Mouse (Mus musculus) urinary bladder, adult 18-20 months (tissue): ENCODE data around the gene Ngly1.
A peak's percentile ranks its signal among the peaks of the same experiment; 100 is the strongest.

Source experiments
- DNase-seq, 2 experiments: peaks; one replicate each; pipeline ENCODE4 v3.0.0; 2022; ENCODE audit warnings: low spot score in 2 of 2, mixed read lengths in 2 of 2

The Ngly1 gene

DNA sequence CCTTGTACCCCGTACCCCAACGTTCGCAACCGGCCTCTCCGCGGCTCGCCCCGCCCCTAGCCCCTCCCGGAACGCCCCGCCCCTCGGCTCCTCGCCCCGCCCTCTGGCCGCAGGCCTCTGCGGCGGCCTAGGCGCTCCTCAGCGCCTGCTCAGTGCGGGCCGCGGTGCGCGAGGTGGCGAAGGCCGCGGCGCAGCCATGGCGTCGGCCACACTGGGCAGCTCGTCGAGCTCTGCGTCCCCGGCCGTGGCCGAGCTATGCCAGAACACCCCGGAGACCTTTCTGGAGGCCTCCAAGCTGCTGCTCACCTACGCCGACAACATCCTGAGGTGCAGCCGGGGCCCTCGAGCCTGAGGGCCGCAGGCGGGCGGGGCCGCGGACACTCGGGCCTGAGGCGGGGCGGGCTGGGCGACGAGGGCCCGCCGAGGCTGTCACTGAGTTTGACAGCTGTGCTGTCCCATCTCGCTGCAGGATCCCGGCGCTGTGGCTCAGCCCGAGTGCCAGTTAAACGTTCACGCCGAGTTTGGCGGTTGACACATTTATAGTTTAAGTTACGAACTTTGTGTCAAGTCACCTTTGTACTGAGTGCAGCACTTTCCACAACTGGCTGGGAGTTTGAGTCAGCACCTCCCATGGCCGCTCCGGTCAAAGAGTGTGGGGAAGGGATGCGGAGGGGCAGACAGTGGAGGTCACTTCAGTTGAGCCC is at the start of gene Ngly1, which contains the start of gene Oxsm:
Ngly1 (plus strand) TSS at position 110 of the 704 bp plus-strand sequence.
Oxsm (minus strand) TSS at position 638 of the 704 bp plus-strand sequence.
- DNase-seq = peak; percentile 74 to 87

GRCm38 (mm10) chr14:16200220-16200912 is 48.7 kb upstream of the Ngly1 start:
- DNase-seq = no peak

DNA sequence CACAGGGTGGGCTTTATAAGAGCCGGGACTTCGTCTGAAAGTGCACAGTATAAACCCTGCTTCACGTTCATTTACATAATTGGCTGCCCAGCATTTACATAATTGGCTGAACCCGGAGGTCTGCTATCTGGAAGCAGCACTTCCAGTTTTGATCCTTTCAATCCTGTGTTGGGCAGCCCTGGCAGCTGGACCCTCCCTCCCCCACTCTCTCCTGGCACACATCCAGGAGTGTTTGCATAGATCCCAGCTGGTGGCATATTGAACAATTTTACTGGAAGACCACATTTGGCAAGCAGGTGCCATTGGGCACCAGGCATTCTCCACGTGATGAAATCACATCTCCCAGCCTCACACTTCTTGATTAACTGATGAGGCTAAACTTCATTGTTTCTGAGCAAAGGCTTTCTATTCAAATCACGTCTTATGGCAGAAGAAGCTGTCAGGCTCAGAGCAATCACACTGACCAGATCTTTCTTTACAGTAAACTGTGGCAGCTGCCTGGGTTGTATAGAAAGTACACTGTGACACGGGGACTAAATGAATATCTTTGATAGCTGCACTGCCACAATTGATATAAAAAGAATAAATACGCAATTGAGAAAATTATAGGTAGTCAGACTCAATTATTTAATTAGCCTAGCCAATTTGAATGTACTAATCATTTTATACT is 48.0 kb upstream of the Ngly1 start:
- DNase-seq = no peak

DNA sequence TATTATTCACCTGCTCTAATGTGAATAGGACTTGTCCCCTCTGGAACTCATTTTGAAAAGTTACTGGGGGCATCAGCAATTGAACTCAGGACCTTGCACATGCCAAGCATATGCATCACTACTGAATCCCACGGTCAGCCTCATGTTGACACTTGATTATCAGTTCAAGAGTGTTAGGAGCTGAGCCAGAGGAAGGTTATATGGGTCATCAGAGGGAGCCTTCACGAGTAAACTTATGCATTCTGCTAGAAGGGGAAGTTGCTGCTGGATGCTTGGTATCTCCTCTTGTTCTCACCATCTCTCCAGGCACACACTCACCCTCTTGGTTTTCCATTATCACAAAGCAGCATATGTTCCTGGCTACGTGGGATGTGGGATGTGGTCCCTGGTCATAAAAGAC is 47.4 kb upstream of the Ngly1 start:
- DNase-seq = no peak

DNA sequence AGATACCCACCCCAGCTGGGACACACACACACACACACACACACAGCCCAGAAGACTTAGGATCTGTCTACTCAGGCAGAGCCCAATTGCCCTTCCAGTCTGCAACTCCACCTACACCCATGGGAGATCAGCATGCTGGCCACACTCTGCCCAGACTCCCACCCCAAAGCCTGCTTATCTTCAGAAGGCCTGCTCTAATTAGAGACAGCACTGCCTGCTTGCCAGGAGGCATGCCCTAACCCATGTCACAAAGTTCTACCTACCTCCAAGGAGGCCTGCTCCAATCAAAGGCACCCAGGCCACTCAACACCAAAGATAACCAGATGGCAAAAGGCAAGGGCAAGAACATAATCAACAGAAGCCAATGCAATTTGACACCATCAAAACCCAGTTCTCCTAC is 41.4 kb upstream of the Ngly1 start:
- no peak for DNase-seq

DNA sequence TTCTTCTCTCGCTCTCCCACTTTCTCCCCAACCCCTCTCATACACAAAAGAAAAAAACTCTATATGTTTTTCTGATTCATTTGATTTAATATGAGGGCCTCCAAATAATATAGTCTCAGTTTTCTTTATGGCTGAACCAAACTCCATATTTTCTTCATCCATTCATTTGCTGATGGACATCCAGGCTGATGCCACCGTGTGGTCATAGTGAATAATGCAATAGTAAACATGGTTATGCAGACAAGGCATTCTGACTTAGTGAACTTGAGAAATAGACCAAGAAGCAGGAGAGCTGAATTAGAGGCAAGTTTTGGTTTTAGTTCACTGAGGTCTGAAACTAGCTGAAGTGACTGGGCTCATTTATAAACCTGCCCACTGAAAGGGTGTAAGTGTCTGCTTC is 30.1 kb upstream of the Ngly1 start:
- DNase-seq = no peak

GRCm38 (mm10) chr14:16229395-16229794 is 19.7 kb upstream of the Ngly1 start:
- DNase-seq = no peak

DNA sequence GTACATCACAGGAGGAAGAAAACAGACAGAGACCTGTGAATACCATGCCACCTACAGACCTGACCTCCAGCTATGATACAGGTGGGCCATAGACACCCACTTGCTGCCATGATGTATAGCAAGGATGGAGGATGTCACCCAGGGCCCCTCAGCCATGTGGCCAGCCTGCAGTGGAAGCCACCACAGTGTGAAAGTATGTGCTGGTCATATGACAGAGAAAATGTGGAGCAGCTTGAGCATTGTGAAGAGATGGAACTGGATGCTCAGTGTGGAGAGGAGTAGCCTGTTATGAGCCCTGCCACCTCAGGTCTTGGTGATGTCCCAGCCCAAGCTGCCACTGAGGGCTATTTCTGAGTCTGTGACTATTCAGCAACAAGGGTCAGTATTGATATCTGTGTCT is 18.5 kb upstream of the Ngly1 start:
- no peak for DNase-seq

GRCm38 (mm10) chr14:16233515-16233914 is 15.6 kb upstream of the Ngly1 start:
- DNase-seq = no peak

DNA sequence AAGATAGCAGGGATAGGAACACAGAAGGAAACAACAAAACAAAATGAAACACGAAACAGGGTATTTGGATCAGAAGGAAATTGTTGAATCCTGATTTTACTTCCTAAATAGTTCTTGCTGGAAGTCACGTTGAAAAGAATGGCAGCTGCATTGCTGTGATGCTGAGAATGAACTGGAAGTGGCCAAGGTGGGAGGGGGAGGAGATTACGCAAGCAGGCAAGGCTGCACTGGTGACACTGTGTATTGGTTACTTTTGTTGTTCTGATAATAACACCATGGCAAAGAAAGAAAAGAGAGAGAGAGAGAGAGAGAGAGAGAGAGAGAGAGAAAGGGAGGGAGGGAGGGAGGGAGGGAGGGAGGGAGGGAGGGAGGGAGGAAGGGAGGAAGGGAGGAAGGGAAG is 12.6 kb upstream of the Ngly1 start:
- DNase-seq = no peak

DNA sequence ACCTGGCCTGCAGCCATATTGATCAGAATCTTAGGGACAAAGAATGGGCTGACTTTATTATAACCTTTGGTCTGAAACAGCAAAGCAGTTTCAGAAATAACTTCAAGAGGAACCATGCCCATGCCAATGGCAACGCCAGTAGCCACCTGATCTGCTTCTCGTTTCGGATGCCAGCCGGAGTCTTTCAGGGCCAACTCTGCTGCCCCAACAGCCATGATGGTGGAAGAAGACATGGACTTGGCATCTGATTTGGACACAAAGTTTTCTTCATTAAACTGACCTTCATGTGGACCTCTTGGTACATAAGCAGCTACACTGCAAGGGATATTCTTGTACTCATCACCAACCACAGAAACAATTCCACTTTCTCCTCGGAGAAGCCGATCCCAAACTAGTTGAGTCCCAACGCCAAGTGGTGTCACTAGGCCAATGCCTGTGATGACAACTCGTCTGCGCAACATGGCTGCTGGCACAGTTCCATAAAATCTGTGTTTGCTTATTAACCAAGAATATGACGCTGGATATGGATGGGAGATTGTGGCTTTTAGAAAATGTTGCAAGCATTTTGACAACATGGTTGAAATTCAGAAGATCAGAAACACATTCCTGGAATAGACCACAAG is 6.8 kb upstream of the Ngly1 start:
- DNase-seq = no peak

- DNase-seq = peak; percentile 86 to 88
Observed at GRCm38 (mm10) chr14:16242947-16243602, 6.0 kb upstream of the Ngly1 start.

DNA sequence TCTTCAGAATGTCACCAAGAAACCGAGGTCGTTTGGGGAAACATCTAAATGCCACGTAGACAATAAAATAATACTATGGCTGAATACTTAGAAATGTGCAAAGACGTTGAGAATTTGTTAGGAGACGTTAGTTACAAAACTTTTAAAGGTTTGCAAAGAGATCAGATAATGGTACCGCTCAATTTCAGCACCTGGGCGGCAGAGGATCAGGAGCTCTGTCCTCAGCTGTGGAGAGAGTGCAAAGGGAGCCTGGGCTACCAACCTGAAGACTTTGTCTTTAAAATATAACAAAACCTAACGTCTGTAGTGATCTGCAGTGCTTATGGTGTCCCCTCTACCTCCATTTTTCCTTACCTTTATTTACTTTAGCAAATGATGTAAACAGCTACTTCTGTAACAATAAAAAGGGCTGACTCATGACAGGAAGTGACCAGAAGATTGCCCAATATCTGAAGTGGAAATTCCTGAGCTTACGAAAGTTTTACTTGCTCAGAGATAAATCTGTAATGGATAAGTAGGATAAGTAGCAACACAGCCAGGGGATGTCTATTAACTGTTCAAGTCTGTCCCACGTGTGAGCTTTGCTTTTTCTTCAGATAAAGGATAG is 5.4 kb upstream of the Ngly1 start:
- peak; percentile 21 to 48 for DNase-seq

DNA sequence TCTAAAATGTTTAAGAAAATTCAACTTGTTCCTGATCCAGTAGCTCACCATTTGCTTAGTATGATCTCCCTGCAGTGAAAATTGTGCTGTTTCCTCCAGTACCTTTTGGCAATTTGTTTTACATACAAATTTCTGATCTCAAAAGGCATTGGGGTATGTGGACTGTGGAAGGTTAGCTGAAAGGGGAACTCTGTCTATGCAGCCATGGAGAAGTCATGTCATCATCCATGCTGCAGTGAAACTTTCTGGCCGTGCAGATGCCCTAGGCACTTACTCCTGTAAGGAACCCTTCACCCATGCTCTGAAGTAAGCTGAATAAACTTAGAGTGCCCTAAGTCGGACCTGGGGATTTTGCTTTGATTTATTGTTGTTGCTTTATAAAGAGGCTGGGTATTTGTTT is 4.7 kb upstream of the Ngly1 start:
- no peak for DNase-seq

- no peak for DNase-seq
Observed at GRCm38 (mm10) chr14:16245127-16245526, 4.0 kb upstream of the Ngly1 start.

- DNase-seq = no peak
Observed at GRCm38 (mm10) chr14:16246340-16246912, 2.7 kb upstream of the Ngly1 start.

DNA sequence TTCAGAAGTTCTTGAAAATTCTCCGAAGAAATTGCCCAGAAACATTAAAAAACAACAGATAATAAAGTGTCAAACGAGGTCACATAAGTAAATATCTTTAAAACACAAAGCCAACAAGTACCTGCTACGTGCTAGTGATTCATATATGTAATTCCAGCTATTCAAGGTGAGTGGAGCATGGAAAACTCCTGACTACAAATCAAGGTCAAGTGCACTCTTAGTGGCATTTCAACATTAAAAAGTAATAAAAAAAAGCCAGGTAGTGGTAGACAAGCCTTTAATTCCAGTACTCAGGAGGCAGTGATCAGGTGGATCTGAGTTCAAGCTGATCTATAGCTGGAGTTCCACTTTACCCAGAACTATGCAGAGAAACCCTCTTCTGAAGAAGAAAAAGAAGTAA is 945 bp upstream of the Ngly1 start:
- DNase-seq = no peak

DNA sequence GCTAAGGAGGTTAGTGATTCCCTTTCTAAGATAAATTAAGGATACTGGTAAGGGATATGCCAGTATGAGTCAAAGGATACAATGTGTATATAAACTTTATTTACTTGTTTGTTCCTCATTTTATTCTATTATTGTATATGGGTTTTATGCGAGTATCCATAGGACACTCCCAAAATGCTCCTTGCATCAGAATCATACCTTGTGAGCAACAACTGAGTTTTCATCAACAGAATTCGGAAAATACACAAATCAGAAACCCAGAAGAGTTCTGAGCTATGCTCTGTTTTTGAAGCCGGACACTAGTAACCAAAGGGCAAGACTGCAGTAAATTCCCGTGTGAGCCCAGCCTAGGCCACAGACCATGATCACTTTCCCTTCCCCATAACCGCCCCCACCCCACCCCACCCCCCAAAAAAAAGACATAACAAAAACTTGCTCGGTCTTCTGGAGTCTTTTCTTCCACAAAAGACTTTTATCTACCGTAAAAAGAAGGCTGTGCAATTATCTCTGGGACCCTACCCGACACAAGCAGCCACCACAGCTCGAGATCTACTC is 400 bp upstream of the Ngly1 start:
- DNase-seq = no peak

DNA sequence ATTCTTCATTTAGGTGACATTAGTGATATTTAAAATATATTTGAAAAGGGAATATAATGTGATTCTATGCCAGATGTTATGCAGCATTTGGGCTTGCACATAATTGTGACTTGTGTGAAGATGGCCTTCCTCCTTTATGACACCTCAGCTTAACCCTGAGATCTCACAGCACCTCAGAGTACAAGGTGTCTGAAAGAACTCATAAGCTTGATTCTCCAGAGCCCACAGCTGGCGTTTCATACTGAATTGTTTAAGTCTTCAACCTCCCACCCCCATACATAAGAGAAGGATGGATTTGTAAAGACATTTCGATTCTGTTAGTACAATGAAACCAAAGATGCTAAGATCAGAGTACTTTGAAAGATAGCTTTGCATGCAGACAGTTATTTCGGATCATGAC is 1.0 kb downstream of the Ngly1 start:
- DNase-seq = no peak

GRCm38 (mm10) chr14:16255745-16256144 is 6.7 kb downstream of the Ngly1 start:
- no peak for DNase-seq

- no peak for DNase-seq
Observed at GRCm38 (mm10) chr14:16256209-16256608, 7.1 kb downstream of the Ngly1 start.
